Mouse (Mus musculus) embryo, embryonic 10.5 days (tissue): ENCODE data around the gene Becn1.
"Not testable (repeated sequence)": the region's sequence is repeated elsewhere in the genome, so short reads cannot be mapped to it uniquely, and the experiment has no call there.

ENCODE experiments used
- DNase-seq: peaks from one replicate; pipeline ENCODE4 v3.0.0-alpha.2; 2015; ENCODE audit warnings: low spot score

Gene Becn1

GRCm38 (mm10) chr11:101302004-101302798 lies at the start of gene Becn1:
Gene Becn1, minus strand, starts transcription at chr11:101302286.
- peak; percentile 97 for DNase-seq

DNA sequence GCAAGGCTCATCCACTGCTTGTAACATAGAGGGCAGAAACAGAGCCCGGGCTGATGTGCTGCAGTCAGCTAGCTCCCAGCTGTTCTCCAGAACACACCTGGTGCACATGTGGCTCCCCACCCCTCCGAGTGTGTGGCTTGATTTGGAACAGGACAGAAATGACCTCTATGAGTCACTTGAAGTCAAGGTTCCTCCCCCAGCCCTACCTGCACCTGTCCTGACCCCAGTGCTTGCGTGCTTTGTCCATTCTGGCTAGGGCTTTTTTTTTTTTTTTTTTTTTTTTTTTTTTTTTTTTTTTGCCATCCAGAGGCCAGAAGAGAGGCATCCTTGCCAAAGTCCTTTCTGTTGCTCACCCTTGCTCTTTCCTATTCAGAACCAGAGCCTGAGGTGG lies 49.6 kb upstream of the Becn1 start:
- no peak for DNase-seq

DNA sequence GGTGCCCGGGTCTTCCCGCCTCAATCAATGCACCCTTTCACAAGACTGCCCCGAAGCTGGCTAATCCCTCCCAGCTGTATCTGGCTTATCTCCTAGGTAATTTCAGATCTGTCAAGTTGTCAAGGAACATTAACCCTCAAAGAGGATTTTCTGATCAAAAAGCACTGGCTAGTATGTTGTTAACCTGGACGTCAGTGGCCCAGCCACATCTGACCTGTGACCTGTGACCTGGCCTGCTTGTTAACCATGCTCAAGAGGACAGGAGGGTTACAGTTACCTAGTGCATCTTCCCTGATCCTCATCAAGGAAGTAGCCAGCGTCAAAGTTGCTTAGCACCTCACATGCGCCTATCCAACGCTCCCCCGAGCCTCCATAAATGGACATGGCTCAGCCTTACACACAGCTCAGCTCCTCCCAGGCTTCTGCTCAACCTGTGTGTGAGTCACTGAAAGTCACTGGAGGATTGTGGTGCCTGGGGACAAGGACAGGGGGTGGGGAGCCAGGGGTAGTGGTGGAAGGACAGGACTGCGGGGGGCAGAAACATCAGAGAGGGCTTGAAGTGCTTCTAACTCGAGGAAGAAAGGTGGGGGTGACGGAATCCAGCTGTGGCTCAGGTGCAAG lies 49.1 kb upstream of the Becn1 start:
- DNase-seq = no peak

GRCm38 (mm10) chr11:101349216-101349615 lies 47.1 kb upstream of the Becn1 start:
- DNase-seq = no peak

DNA sequence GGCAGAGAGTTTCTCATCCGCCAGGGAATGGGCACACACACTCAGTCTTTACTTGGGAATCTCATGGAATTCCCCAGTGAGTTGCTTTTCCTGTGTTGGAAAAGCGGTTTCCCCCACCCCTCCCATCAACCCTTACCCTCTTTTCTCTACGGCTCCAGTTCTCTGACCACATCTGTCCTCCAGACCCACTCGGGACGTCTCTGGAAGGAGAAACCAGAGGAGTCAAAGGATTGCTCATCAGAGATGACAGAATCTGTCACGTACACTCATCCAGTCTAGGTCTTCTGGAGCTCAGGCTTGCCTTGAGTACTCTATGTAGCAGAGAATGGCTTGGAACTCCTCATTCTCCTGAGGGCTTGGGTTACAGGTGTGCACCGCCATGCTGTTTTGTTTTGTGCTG lies 46.7 kb upstream of the Becn1 start:
- DNase-seq = no peak

DNA sequence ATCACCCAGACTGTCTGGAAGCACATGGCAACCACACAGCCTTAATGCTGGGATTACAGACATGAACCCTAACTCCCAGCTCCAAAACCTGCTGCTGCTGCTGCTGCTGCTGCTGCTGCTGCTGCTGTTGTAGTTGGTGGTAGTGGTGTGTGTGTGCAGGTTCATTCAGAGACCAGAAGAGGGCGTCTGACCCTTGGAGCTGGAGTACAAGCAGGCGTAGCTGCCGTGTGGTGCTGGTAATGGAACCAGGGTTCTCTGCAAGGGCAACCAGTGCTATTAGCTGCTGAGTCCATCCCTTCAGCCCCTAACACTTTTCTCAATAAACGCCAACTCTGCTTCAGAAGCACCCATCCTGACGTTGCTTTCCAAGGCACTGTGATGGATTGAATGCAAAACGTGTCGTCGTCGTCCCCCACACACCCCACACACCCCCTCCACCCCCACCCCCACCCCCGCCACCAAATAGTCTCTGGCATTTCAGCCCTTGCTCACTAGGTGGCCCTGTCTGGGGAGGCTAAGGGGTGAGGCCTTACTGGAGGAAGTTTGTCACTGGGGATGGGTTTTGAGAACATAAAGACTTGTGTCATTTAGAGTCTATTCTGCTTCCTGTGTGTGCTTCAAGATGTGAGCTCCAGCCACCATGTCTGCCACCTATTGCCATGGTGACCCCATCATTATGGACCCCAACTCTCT lies 45.1 kb upstream of the Becn1 start:
- no peak for DNase-seq

DNA sequence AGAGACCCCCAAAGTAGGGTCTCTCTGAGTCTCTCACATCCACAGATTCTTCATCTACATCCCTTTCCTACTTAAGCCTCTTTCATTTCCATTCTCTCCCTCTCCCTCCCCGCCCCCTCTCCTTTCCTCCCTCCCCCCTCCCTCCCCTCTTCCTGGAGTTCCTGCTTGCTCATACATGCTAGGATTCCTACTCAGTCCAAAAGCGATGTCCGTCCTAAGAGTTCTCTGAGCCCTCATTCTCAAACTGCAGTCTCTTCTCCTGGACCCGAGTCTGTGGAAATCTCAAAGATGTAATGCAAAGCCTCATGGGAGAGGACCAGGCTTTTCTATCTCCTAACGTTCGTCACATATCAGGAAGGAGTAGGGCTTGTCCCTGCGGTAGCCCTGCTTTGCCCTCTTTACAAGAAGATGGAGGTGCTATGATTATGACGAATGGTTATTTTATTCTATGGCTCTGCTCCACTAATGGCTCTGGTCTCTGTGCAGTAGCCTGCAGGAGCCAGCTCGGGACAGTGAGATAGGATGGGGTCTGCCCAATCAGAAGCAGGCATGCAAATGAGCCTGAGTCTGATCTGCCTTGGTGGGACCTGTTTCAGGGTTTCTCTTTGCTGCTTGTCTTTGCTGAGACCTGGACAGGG lies 36.2 kb upstream of the Becn1 start:
- peak; percentile 87 for DNase-seq

DNA sequence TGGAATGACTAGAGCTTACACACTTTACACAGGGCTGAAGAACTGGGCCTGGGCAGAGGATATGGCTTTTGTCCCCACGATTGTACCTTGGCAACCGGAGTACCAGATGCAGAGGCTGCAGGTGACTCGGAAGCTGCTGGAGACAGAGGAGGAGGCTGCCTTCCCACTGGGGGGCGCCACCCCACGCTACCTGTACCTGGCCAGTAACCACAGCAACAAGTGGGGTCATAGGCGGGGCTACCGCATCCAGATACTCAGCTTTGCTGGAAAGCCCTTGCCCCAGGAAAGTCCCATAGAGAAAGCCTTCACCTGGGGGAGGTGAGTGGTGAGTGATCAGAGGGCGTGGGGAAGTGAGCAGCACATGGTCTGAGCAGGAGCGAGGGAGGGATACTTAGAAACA lies 33.6 kb upstream of the Becn1 start:
- DNase-seq = no peak

DNA sequence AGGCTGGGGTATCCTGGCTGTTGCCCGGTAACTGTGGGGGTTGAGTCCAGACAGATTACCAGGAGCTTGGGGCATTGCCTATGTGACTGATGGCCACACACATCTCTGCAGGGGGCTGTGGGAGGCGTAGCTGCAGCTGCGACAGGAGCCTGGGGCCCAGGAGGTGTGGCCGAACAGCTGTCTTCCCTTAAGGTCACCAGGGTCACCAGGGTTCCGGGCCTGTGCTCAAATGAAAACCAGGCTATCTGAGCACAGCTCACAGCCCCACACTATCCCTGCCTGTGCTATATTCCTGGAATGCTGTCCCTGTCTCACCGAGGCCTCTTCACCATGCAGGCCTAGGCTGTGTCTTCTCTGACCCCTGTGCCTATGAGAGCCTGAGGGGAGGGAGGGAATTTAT lies 32.4 kb upstream of the Becn1 start:
- peak; percentile 84 for DNase-seq

- DNase-seq = peak; percentile 45
These were observed 31.9 kb upstream of the Becn1 start for GRCm38 (mm10) chr11:101334023-101334422.

DNA sequence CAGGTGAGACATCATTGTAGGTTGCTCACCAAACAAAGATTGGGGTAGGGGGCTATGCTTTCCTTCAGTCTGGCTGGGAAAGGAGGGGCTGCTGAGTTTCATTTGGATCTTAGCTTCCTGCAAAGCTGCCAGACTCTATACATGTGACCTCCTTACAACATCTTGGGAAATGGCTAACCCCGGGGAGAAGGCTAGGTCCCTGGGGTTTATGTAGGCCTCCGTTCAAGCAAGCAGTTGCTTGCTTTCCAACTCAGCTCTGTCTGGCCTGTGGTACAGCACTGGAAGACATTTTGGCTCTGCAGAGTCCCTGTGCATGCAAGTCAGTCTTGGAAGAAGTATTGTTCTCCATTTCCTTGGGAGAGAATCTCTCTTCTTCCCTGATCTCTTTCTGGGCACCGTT lies 30.5 kb upstream of the Becn1 start:
- DNase-seq = no peak

DNA sequence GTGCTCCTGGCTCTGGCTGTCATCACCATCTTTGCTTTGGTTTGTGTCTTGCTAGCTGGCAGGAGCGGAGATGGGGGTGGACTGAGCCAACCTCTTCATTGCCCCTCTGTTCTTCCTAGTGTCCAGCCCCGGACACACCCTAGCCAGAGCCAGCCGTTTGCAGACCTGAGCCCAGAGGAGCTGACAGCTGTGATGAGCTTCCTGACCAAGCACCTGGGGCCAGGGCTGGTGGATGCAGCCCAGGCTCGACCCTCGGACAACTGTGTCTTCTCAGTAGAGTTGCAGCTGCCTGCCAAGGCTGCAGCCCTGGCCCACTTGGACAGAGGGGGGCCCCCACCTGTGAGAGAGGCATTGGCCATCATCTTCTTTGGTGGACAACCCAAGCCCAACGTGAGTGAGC lies 28.9 kb upstream of the Becn1 start:
- not testable (repeated sequence) for DNase-seq

DNA sequence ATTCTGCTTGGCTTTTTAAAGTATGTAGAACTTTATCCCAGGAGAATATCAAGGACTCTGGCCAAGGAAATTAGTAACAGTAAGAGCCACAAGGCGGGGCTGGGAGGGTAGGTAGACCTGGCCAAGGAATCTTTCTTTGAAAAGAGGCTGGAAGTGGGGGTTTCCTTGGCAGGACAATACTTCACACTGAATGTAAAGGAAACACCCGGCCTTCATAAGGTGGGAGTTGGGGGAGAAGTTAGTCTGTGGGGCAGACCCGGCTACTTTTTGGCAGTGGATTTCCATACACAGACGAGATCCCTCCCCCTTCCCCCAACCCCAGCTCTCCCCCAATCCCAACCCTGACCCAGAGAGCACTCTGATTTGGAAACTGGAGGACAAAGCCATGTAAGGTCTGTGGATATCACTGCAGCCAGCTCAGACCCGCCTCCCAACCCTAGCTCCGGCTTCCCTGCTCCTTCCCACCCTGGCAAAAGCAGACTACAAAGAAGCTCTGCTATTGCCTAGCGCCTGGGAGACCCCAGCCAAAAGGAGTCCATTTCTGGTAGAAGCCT lies 28.4 kb upstream of the Becn1 start, which contains the start of gene Aoc3:
Aoc3 (plus strand) TSS at position 235 of the 554 bp plus-strand sequence.
- no peak for DNase-seq

- no peak for DNase-seq
These were observed 27.0 kb upstream of the Becn1 start for GRCm38 (mm10) chr11:101328941-101329635.

DNA sequence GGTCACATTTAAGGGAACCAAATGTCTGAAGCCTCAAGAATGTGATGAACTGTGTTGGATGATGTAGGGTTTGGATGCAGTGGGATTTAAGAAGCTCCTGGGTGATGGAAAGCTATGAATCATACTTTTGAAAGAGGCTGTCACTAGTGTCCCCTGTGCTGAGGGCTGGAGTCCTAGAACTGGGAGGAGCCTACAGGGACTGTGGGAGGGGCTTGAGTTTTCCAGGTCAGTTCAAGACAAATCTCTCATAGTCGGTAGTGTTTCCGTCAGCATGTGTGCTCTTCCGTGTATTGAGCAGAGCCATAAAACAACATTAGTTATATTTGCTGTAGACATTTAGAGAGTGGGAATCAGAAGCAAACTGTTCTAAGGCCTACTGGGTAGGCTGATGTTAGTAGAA lies 25.2 kb upstream of the Becn1 start:
- no peak for DNase-seq

GRCm38 (mm10) chr11:101326147-101326546 lies 24.1 kb upstream of the Becn1 start:
- DNase-seq = no peak

GRCm38 (mm10) chr11:101325201-101325600 lies 23.1 kb upstream of the Becn1 start:
- not testable (repeated sequence) for DNase-seq

DNA sequence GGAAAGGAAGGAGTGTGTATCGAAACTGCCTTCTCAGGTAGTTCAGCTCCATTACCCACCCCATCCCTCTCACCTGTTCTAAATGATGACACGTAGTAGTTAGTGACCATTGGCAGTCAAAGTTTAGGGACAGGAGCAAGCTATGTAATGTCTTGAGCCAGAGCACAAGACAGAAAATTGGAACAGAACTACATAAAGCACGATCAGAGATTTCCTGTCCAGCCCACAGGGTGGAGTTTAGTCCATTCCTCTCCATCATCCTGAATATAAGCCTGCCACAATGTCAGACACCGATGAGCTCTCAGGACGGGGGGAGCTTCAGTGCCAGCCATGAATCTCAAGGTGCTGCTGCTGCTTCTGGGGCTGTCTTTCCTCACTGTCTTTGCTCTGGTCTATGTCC lies 22.7 kb upstream of the Becn1 start, which contains the start of gene Aoc2:
Aoc2 (plus strand) TSS at position 301 of the 400 bp plus-strand sequence.
- no peak for DNase-seq

- DNase-seq = peak; percentile 80
These were observed 21.5 kb upstream of the Becn1 start for GRCm38 (mm10) chr11:101323609-101324008.

- peak; percentile 46 for DNase-seq
These were observed 14.4 kb upstream of the Becn1 start for GRCm38 (mm10) chr11:101316501-101316917.
